Mouse (Mus musculus): ENCODE data around the gene Vmn1r37. TPM values are rescaled to one million over a fixed set of nuclear protein-coding genes. Genes with fewer than 3 reads are reported as not detected.
"Not testable (repeated sequence)": the region's sequence is repeated elsewhere in the genome, so short reads cannot be mapped to it uniquely, and the experiment has no call there.

Gene Vmn1r37
- total RNA-seq (2015; ENCODE audit: low replicate concordance), result not detected in 2 replicates
- total RNA-seq (2017; ENCODE audit: low replicate concordance), result not detected in 2 replicates

- ATAC-seq (replicated peaks; ENCODE audit: low FRiP score, poor library complexity, severe bottlenecking), result not testable (repeated sequence)
These were observed at the start of gene Vmn1r37 for GRCm38 (mm10) chr6:66729082-66729481. TSS of gene Vmn1r37 (plus strand) at chr6:66729382.

DNA sequence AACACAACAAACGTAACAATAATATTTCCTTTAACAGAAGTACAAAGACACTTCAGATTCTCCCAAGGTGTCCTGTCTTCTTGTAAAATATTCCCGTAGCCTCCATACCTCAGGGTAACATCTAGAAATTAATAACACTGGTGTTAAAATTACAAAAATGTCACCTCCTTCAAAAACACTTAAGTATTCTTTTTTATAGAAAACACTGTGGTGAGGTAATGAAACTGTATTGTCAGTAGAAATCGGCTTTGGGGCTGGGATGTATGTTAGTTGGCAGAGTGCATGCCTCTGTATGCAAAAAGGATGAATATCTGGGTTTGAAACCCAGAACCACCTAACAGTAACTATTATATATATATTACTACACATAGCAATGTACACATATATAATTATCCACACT is 43.4 kb upstream of the Vmn1r37 start, which contains the start of gene Vmn1r35:
Gene Vmn1r35, minus strand, starts transcription at position 101 of the 400 bp plus-strand sequence.
- no peak for ATAC-seq (replicated peaks; ENCODE audit: low FRiP score, poor library complexity, severe bottlenecking)

GRCm38 (mm10) chr6:66708901-66709300 is 20.3 kb upstream of the Vmn1r37 start:
- no peak for ATAC-seq (replicated peaks; ENCODE audit: low FRiP score, poor library complexity, severe bottlenecking)

- no peak for ATAC-seq (replicated peaks; ENCODE audit: low FRiP score, poor library complexity, severe bottlenecking)
These were observed 15.3 kb upstream of the Vmn1r37 start for GRCm38 (mm10) chr6:66713854-66714253.

DNA sequence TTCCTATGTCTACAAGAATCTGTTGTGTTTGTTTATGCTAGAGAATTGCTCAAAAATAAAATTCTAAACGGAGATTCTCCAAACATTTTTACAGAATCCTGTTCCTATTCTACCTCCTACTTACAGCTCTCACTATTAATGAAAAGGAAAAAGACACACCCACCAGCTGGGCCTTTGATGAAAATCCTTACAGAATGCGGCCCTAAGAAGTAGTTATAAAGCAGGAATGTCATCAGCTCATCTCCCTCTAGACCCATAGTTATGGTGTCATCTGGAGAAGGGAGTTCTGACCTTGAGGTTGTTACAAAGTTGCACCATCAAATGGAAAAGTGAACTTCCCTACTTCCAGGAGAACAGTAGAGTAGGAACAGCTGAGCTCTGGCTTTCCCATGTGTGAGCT is 10.1 kb upstream of the Vmn1r37 start, which contains the start of gene Vmn1r36:
Gene Vmn1r36, minus strand, starts transcription at position 101 of the 400 bp plus-strand sequence.
- ATAC-seq (replicated peaks; ENCODE audit: low FRiP score, poor library complexity, severe bottlenecking), result not testable (repeated sequence)

DNA sequence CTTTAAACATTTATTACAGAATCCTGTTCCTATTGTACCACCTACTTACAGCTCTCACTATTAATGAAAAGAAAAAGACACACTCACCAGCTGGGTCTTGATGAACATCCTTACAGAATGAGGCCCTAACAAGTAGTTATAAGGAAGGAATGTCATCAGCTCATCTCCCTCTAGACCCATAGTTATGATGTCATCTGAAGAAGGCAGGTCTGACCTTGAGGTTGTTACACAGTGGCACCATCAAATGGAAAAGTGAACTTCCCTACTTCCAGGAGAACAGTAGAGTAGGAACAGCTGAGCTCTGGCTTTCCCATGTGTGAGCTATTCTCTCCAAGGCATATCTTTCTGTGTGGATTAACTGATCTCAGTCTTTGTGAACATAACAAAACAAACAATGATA is 53.3 kb downstream of the Vmn1r37 start, which contains the start of gene Vmn1r38:
Gene Vmn1r38, minus strand, starts transcription at position 101 of the 400 bp plus-strand sequence.
- not testable (repeated sequence) for ATAC-seq (replicated peaks; ENCODE audit: low FRiP score, poor library complexity, severe bottlenecking)

Other genes with a start within 250 kb of the Vmn1r37 start
- 50.6 and 58.4 TPM in 2 replicates for gene Mad2l1, start 194.0 kb upstream of the Vmn1r37 start, total RNA-seq (2015; ENCODE audit: low replicate concordance)
- gene Mad2l1, start 194.0 kb upstream of the Vmn1r37 start, total RNA-seq (2017; ENCODE audit: low replicate concordance), result 35.8 and 38.6 TPM in 2 replicates
- not detected in 2 replicates for gene Vmn1r32, start 169.3 kb upstream of the Vmn1r37 start, total RNA-seq (2015; ENCODE audit: low replicate concordance)
- not detected in 2 replicates for gene Vmn1r32, start 169.3 kb upstream of the Vmn1r37 start, total RNA-seq (2017; ENCODE audit: low replicate concordance)
- gene Vmn1r33, start 111.1 kb upstream of the Vmn1r37 start, total RNA-seq (2015; ENCODE audit: low replicate concordance), result not detected in 2 replicates
- gene Vmn1r33, start 111.1 kb upstream of the Vmn1r37 start, total RNA-seq (2017; ENCODE audit: low replicate concordance), result not detected in 2 replicates
- gene Vmn1r34, start 85.5 kb upstream of the Vmn1r37 start, total RNA-seq (2015; ENCODE audit: low replicate concordance), result not detected in 2 replicates
- gene Vmn1r34, start 85.5 kb upstream of the Vmn1r37 start, total RNA-seq (2017; ENCODE audit: low replicate concordance), result not detected in 2 replicates
- gene Vmn1r35, start 43.5 kb upstream of the Vmn1r37 start, total RNA-seq (2015; ENCODE audit: low replicate concordance), result not detected in 2 replicates
- not detected in 2 replicates for gene Vmn1r35, start 43.5 kb upstream of the Vmn1r37 start, total RNA-seq (2017; ENCODE audit: low replicate concordance)
- not detected in 2 replicates for gene Vmn1r36, start 10.2 kb upstream of the Vmn1r37 start, total RNA-seq (2015; ENCODE audit: low replicate concordance)
- not detected in 2 replicates for gene Vmn1r36, start 10.2 kb upstream of the Vmn1r37 start, total RNA-seq (2017; ENCODE audit: low replicate concordance)
- gene Vmn1r38, start 53.2 kb downstream of the Vmn1r37 start, total RNA-seq (2015; ENCODE audit: low replicate concordance), result 0.19 TPM in 1 of 2 replicates, not detected in the other
- gene Vmn1r38, start 53.2 kb downstream of the Vmn1r37 start, total RNA-seq (2017; ENCODE audit: low replicate concordance), result not detected in 2 replicates
- gene Vmn1r39, start 81.2 kb downstream of the Vmn1r37 start, total RNA-seq (2015; ENCODE audit: low replicate concordance), result not detected in 2 replicates
- not detected in 2 replicates for gene Vmn1r39, start 81.2 kb downstream of the Vmn1r37 start, total RNA-seq (2017; ENCODE audit: low replicate concordance)
- 24.5 and 39.2 TPM in 2 replicates for gene Gng12, start 167.0 kb downstream of the Vmn1r37 start, total RNA-seq (2015; ENCODE audit: low replicate concordance)
- 8.5 and 14.6 TPM in 2 replicates for gene Gng12, start 167.0 kb downstream of the Vmn1r37 start, total RNA-seq (2017; ENCODE audit: low replicate concordance)